Mouse (Mus musculus) C2C12 (cell line): ENCODE results near the gene Pou3f3. TPM values are rescaled to one million over a fixed set of nuclear protein-coding genes. Genes with fewer than 3 reads are reported as not detected.

Experiments
- H3K27me3 ChIP-seq: one replicate; pipeline ENCODE4 v1.6.1; 2011; ENCODE audit not compliant: control insufficient read depth, insufficient read depth, insufficient read length
- H3K36me3 ChIP-seq: one replicate; pipeline ENCODE4 v1.6.1; 2011; ENCODE audit not compliant: control insufficient read depth, insufficient read depth
- H3K4me3 ChIP-seq: one replicate; pipeline ENCODE4 v1.5.1; 2011; ENCODE audit warnings: mild to moderate bottlenecking, control low read depth; ENCODE audit not compliant: poor library complexity, insufficient read depth, severe bottlenecking
- H3K79me2 ChIP-seq: one replicate; pipeline ENCODE4 v1.6.1; 2011; ENCODE audit not compliant: control insufficient read depth, insufficient read depth
- H3K79me3 ChIP-seq: one replicate; pipeline ENCODE4 v1.6.1; 2011; ENCODE audit warnings: low read depth, control low read depth
- H3ac ChIP-seq: one replicate; pipeline ENCODE3; 2011; ENCODE audit warnings: low read depth; ENCODE audit not compliant: control insufficient read depth, insufficient read length
- CEBPB ChIP-seq: IDR thresholded peaks from one replicate; pipeline ENCODE4 v1.6.1; 2011; ENCODE audit warnings: low read depth, mild to moderate bottlenecking, control low read depth, moderate library complexity
- CTCF ChIP-seq: IDR thresholded peaks from one replicate; pipeline ENCODE4 v1.5.1; 2011; ENCODE audit not compliant: control insufficient read depth, insufficient read depth, insufficient read length
- FOSL1 ChIP-seq: IDR thresholded peaks from one replicate; pipeline ENCODE4 v1.8.0; 2011; ENCODE audit warnings: mild to moderate bottlenecking, low read length; ENCODE audit not compliant: poor library complexity, insufficient read depth, severe bottlenecking
- MAX ChIP-seq: IDR thresholded peaks from one replicate; pipeline ENCODE4 v1.6.1; 2011; ENCODE audit warnings: mild to moderate bottlenecking, control low read depth
- MYOD1 ChIP-seq: IDR thresholded peaks from one replicate; pipeline ENCODE4 v1.6.1; 2011; ENCODE audit warnings: low read depth; ENCODE audit not compliant: control insufficient read depth, insufficient read length
- MYOG ChIP-seq: IDR thresholded peaks from one replicate; pipeline ENCODE4 v1.6.1; 2011; ENCODE audit not compliant: control insufficient read depth, insufficient read length; ENCODE audit errors: extremely low read depth
- USF1 ChIP-seq: IDR thresholded peaks from one replicate; pipeline ENCODE4 v1.6.1; 2011; ENCODE audit warnings: low read depth, mild to moderate bottlenecking, control low read depth, moderate library complexity
- polyA plus RNA-seq: library from polyadenylated mRNA; unstranded; fragments of >200 nt; fragmentation: generic; extraction: Trizol; gene quantifications from one replicate; pipeline ENCODE4 v1.2.1, GENCODE M21; 2012; ENCODE audit warnings: missing spikeins

Gene Pou3f3
- polyA plus RNA-seq, 1 experiment: not detected

DNA sequence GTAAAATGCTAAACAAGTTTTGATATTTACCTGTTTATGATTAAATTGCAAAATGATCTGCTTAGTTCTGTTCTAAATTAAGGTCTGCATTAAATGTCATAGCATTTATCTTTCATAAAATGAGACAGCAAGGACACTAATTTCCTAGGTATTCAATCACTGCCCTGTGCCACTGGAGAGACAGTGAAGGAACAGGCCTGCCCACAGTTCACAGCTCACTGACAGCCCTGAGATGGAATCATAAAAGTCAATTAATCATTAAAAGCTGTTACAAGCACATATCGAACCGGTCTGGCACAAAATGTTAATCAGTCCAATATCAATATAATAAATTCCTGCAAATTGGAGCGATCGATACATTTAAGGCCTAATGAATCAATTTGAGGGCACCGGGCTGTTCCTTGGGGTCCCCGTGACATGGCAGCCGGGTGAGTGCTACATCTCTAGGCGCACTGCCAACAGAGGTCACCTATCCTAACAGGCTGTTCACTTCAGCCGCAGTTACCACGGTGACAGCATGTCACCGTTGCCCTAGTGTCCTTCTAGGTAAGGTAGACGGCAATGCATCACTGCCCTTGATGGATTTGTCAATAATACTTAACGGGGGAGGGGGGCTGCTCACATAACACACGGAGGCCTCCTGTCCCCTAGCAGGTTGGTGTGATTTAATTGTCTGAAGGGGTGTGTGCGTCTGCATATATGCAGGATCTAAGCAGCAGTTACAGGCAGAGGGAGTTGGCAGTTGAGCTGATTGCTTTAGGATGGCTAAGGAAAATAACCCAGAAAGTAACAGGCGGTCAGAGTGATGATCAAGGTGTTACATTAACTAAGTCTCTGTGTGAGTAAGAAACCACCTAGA lies 46.0 kb downstream of the Pou3f3 start:
- H3ac ChIP-seq: no peak overlapping the region
- TF ChIP-seq USF1 (no peak), MYOG (no peak), MYOD1 (no peak), FOSL1 (no peak), CTCF (no peak), MAX (no peak), CEBPB (no peak)
- no peak overlapping the region for H3K4me3 ChIP-seq
- no peaks in the 10 kb centered on the region for H3K79me2 ChIP-seq
- no peaks in the 10 kb centered on the region for H3K27me3 ChIP-seq
- no peaks in the 10 kb centered on the region for H3K36me3 ChIP-seq
- H3K79me3 ChIP-seq: no peaks in the 10 kb centered on the region

DNA sequence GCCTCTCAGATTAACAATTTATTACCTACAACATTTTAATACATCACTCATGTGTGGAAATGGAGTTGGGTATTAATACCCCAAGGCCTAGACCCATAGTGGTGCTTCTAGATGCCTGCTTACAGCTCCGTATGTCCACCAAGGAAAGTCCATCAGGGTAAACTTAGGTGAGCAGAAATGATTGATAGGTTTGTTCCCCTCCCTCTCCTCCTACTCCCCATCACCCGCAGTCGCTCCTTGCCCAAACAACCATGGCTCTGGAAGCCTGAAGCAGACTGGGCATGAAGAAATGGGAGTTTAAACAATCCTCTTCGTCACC lies 46.6 kb downstream of the Pou3f3 start:
- no peak overlapping the region for H3ac ChIP-seq
- no peaks in the 10 kb centered on the region for H3K36me3 ChIP-seq
- H3K4me3 ChIP-seq: no peak overlapping the region
- no peak for TF ChIP-seq MYOG
- TF ChIP-seq CTCF: no peak
- TF ChIP-seq MAX: no peak
- TF ChIP-seq USF1: no peak
- TF ChIP-seq CEBPB: no peak
- TF ChIP-seq FOSL1: no peak
- no peak for TF ChIP-seq MYOD1
- no peaks in the 10 kb centered on the region for H3K79me2 ChIP-seq
- H3K27me3 ChIP-seq: no peaks in the 10 kb centered on the region
- no peaks in the 10 kb centered on the region for H3K79me3 ChIP-seq

DNA sequence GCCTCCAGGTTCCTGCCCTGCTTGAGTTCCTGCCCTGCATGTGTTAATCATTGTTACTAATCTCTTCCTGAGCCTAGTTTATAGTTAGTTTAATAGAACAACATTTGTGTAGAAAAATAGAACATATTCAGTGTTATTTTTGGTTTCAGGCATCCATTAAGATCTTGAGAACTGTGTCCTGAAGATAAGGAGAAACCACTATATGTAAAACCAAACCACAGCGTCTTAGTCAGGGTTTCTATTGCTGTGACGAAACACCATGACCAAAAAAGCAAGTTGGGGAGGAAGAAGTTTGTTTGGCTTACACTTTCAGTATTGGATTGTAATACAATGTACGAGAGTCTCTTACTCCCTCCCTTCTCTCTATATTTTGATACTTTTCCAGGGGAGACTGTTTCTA lies 49.5 kb downstream of the Pou3f3 start:
- TF ChIP-seq CTCF: no peak
- TF ChIP-seq MYOG: no peak
- no peak for TF ChIP-seq FOSL1
- TF ChIP-seq CEBPB: no peak
- no peak for TF ChIP-seq MAX
- TF ChIP-seq USF1: no peak
- no peak for TF ChIP-seq MYOD1
- Histone ChIP-seq H3K36me3 (no peaks in the 10 kb centered on the region), H3K79me3 (no peaks in the 10 kb centered on the region), H3K79me2 (no peaks in the 10 kb centered on the region), H3K4me3 (no peak overlapping the region), H3ac (no peak overlapping the region), H3K27me3 (no peaks in the 10 kb centered on the region)

DNA sequence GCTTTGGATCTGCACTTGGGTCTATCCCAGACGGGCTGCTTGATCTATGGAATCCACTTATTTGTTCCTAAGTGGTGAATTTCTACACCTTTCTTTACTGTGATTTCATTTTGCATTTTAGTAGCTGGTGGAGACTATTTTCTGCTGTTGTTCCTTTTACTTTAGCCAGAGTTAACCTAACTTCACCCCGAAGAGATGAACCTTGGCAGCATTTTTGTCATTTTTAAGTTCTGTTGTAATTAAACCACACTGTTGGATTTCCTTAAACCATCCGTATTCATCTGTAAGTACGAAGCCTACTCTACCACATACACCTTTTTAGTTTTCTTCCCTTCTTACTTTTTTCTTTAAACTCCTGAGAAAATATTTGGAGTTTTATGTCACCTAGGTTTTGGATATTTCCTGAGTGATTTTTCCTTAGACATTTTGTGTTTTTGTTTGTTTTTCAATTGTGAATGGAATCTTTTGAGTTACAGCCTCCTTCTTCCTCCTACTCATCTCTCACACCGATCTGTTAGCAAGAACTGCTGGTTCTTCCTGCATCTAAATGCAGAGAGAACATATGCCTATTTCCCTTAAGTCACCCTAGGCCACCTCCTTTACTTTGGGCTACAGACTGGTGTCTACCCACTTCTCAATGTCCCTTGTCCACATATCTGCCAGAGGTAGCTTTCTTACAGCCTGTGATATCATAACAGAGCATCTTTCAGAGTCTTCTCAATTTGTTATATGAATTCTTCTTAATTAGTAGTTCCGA lies 54.1 kb downstream of the Pou3f3 start:
- no peak overlapping the region for H3ac ChIP-seq
- TF ChIP-seq MYOG (no peak), MYOD1 (no peak), USF1 (no peak), CTCF (no peak), CEBPB (no peak), MAX (no peak), FOSL1 (no peak)

More for the DNA sequence above, 54.1 kb downstream of the Pou3f3 start:
- H3K79me2 ChIP-seq: no peaks in the 10 kb centered on the region
- H3K4me3 ChIP-seq: no peak overlapping the region
- H3K27me3 ChIP-seq: no peaks in the 10 kb centered on the region
- no peaks in the 10 kb centered on the region for H3K36me3 ChIP-seq
- no peaks in the 10 kb centered on the region for H3K79me3 ChIP-seq

Other genes with a start within 250 kb of the Pou3f3 start
- gene Mrps9, start 155.5 kb downstream of the Pou3f3 start, polyA plus RNA-seq: 35.5 TPM